Mouse (Mus musculus): Measurements from ENCODE around the gene Ankrd24. TPM values are rescaled to one million over a fixed set of nuclear protein-coding genes. Genes with fewer than 3 reads are reported as not detected.
"Not testable (repeated sequence)": the region's sequence is repeated elsewhere in the genome, so short reads cannot be mapped to it uniquely, and the experiment has no call there.

Ankrd24 gene
- total and polyA plus RNA-seq, 2 experiments from 2014 or later: 17.7 to 58.5 TPM

GRCm38 (mm10) chr10:81633253-81634099, 5.1 kb downstream of the Ankrd24 start:
- peak; percentile 85 for DNase-seq (ENCODE audit: low spot score)
- H3K36me3 ChIP-seq (ENCODE audit: insufficient read depth, low read length): no peaks in the 10 kb centered on the region
- WGBS: 4% methylated on average over 36 of the region's 37 CpGs
- H3K27ac ChIP-seq: peak overlapping the region; percentile 66
- no peak for TF ChIP-seq CTCF (IDR thresholded peaks at IDR 0.05; ENCODE audit: low read depth)
- 0 out of 2 replicates have a peak, but pooled peaks cover 3% of the 10 kb centered on the region for H3K27me3 ChIP-seq (ENCODE audit: insufficient read depth, low read length)
- peak overlapping the region; percentile 44 for H3K4me3 ChIP-seq (ENCODE audit: low read length)
- peak overlapping the region; percentile 80 for H3K4me2 ChIP-seq (ENCODE audit: low read depth, low read length)
- H3K4me1 ChIP-seq (ENCODE audit: insufficient read depth, low read length): no peaks in the 10 kb centered on the region
- peak overlapping the region; percentile 59 for H3K9ac ChIP-seq (replicated peaks; ENCODE audit: low read length)
- peak; percentile 92 for ATAC-seq
- no peaks in the 10 kb centered on the region for H3K9me3 ChIP-seq (ENCODE audit: low read length)

- DNase-seq (ENCODE audit: low spot score) (no peak), ATAC-seq (no peak)
- no peaks in the 10 kb centered on the region for H3K27me3 ChIP-seq (ENCODE audit: insufficient read depth, low read length)
- no peaks in the 10 kb centered on the region for H3K9me3 ChIP-seq (ENCODE audit: low read length)
- no peak overlapping the region for H3K9ac ChIP-seq (replicated peaks; ENCODE audit: low read length)
- no peak overlapping the region for H3K27ac ChIP-seq
- WGBS: 16% methylated on average over 8 of the region's 8 CpGs
- H3K36me3 ChIP-seq (ENCODE audit: insufficient read depth, low read length): no peaks in the 10 kb centered on the region
- no peak for TF ChIP-seq CTCF (IDR thresholded peaks at IDR 0.05; ENCODE audit: low read depth)
- H3K4me1 ChIP-seq (ENCODE audit: insufficient read depth, low read length): no peaks in the 10 kb centered on the region
- no peak overlapping the region for H3K4me2 ChIP-seq (ENCODE audit: low read depth, low read length)
- no peak overlapping the region for H3K4me3 ChIP-seq (ENCODE audit: low read length)
These were observed 8.0 kb downstream of the Ankrd24 start for GRCm38 (mm10) chr10:81636338-81636737.

- Histone ChIP-seq H3K9ac (replicated peaks; ENCODE audit: low read length) (no peak overlapping the region), H3K4me2 (ENCODE audit: low read depth, low read length) (no peak overlapping the region), H3K27ac (no peak overlapping the region), H3K4me1 (ENCODE audit: insufficient read depth, low read length) (peaks cover 17% of the 10 kb centered on the region), H3K4me3 (ENCODE audit: low read length) (no peak overlapping the region), H3K36me3 (ENCODE audit: insufficient read depth, low read length) (no peaks in the 10 kb centered on the region), H3K27me3 (ENCODE audit: insufficient read depth, low read length) (no peaks in the 10 kb centered on the region), H3K9me3 (ENCODE audit: low read length) (no peaks in the 10 kb centered on the region)
- 75% methylated on average over 6 of the region's 6 CpGs for WGBS
- TF ChIP-seq CTCF (IDR thresholded peaks at IDR 0.05; ENCODE audit: low read depth): no peak
- DNase-seq (ENCODE audit: low spot score) (no peak), ATAC-seq (no peak)
These were observed 9.8 kb downstream of the Ankrd24 start for GRCm38 (mm10) chr10:81638101-81638500.

- not testable (repeated sequence) for H3K4me3 ChIP-seq (ENCODE audit: low read length); ATAC-seq; H3K9me3 ChIP-seq (ENCODE audit: low read length); H3K9ac ChIP-seq (replicated peaks; ENCODE audit: low read length); H3K36me3 ChIP-seq (ENCODE audit: insufficient read depth, low read length); H3K27ac ChIP-seq; DNase-seq (ENCODE audit: low spot score); H3K27me3 ChIP-seq (ENCODE audit: insufficient read depth, low read length); H3K4me2 ChIP-seq (ENCODE audit: low read depth, low read length)
- 45% methylated on average over 4 of the region's 4 CpGs for WGBS
- H3K4me1 ChIP-seq (ENCODE audit: insufficient read depth, low read length): peaks cover 17% of the 10 kb centered on the region
These were observed 12.5 kb downstream of the Ankrd24 start for GRCm38 (mm10) chr10:81640825-81641224.

- H3K9me3 ChIP-seq (ENCODE audit: low read length): no peaks in the 10 kb centered on the region
- H3K4me2 ChIP-seq (ENCODE audit: low read depth, low read length): 0 out of 2 replicates have a peak overlapping the region, but pooled peaks have one; percentile 92
- 92% methylated on average over 2 of the region's 2 CpGs for WGBS
- no peak overlapping the region for H3K4me3 ChIP-seq (ENCODE audit: low read length)
- no peak for TF ChIP-seq CTCF (IDR thresholded peaks at IDR 0.05; ENCODE audit: low read depth)
- peaks cover 17% of the 10 kb centered on the region for H3K4me1 ChIP-seq (ENCODE audit: insufficient read depth, low read length)
- no peaks in the 10 kb centered on the region for H3K36me3 ChIP-seq (ENCODE audit: insufficient read depth, low read length)
- DNase-seq (ENCODE audit: low spot score): no peak
- no peak for ATAC-seq
- H3K27ac ChIP-seq: no peak overlapping the region
- peak overlapping the region; percentile 24; the same call in 1 of the 2 replicates for H3K9ac ChIP-seq (replicated peaks; ENCODE audit: low read length)
- no peaks in the 10 kb centered on the region for H3K27me3 ChIP-seq (ENCODE audit: insufficient read depth, low read length)
These were observed 13.2 kb downstream of the Ankrd24 start for GRCm38 (mm10) chr10:81641566-81641965.

- Histone ChIP-seq H3K9me3 (ENCODE audit: low read length) (no peaks in the 10 kb centered on the region), H3K27ac (peak overlapping the region; percentile 97), H3K4me3 (ENCODE audit: low read length) (no peak overlapping the region), H3K9ac (replicated peaks; ENCODE audit: low read length) (peak overlapping the region; percentile 96; the same call in 1 of the 2 replicates), H3K4me1 (ENCODE audit: insufficient read depth, low read length) (peaks cover 17% of the 10 kb centered on the region), H3K4me2 (ENCODE audit: low read depth, low read length) (peak overlapping the region; percentile 92), H3K36me3 (ENCODE audit: insufficient read depth, low read length) (no peaks in the 10 kb centered on the region), H3K27me3 (ENCODE audit: insufficient read depth, low read length) (no peaks in the 10 kb centered on the region)
- DNase-seq (ENCODE audit: low spot score): no peak
- ATAC-seq: no peak
- 77% methylated on average over 8 of the region's 8 CpGs for WGBS
- TF ChIP-seq CTCF (IDR thresholded peaks at IDR 0.05; ENCODE audit: low read depth): no peak
These were observed 13.8 kb downstream of the Ankrd24 start for GRCm38 (mm10) chr10:81641978-81642647.
